Mouse (Mus musculus) myocyte (in vitro differentiated cells): ENCODE measurements at regions not wholly inside any gene's neighbourhood (a gene's known extent, or its start where the extent isn't known, plus 50 kb on each side); places are given as distances from the start of the nearest gene placed in this dataset.

Experiments used
- MYOD1 ChIP-seq, 3 experiments: IDR thresholded peaks; one replicate each; pipeline ENCODE4 v1.6.1; 2011; ENCODE audit warnings: control low read depth in 2 of 3, low read depth in 2 of 3, mild to moderate bottlenecking in 2 of 3, moderate library complexity in 1 of 3; ENCODE audit not compliant: insufficient read length in 2 of 3, control insufficient read depth in 1 of 3
- POLR2A ChIP-seq: IDR thresholded peaks from one replicate; pipeline ENCODE4 v1.6.1; 2011; ENCODE audit warnings: low read depth, mild to moderate bottlenecking, control low read depth, moderate library complexity; ENCODE audit not compliant: insufficient read length
- REST ChIP-seq: IDR thresholded peaks from one replicate; pipeline ENCODE4 v1.6.1; 2011; ENCODE audit warnings: mild to moderate bottlenecking, control low read depth, moderate library complexity; ENCODE audit not compliant: insufficient read depth, insufficient read length
- TCF12 ChIP-seq: IDR thresholded peaks from one replicate; pipeline ENCODE4 v1.6.1; 2011; ENCODE audit warnings: mild to moderate bottlenecking, control low read depth; ENCODE audit not compliant: poor library complexity, insufficient read depth, severe bottlenecking

DNA sequence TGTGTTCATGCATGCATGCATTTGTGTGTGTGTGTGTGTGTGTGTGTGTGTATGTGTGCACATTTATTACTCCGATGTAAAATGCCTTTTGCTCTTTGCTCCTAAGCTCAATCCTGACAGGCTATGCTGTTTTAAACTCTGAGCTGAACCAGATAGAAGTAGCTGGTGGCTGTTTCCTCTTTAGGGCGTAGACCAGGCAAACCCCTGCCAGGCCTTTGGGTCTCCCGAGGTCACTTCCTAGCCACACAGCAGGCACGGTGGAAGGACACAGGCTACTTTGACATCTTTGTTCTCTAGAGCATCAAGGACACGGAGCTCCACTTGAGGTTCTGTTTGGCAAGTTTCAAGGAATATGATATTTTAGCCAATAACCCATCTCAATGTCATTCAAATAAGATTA lies 128.6 kb upstream of the Ccdc122 start:
- TF ChIP-seq REST (no peak), MYOD1 (IDR thresholded peaks at IDR 0.05; ENCODE audit: control insufficient read depth in 1 of 3, insufficient read length in 2 of 3, low read depth in 2 of 3) (no peak), POLR2A (no peak), TCF12 (no peak)
